Mouse (Mus musculus) midbrain, embryonic 13.5 days (tissue): ENCODE data around the gene Fdx1. TPM values are rescaled to one million over a fixed set of nuclear protein-coding genes. Genes with fewer than 3 reads are reported as not detected.

ENCODE experiments used
- ATAC-seq: fragments of 200-750 bp; cut with Nextera tagmentation; 2 replicates; pipeline ENCODE4 v1.8.0; 2017; ENCODE audit warnings: mild to moderate bottlenecking, moderate TSS enrichment, moderate library complexity
- H3K27ac ChIP-seq: fragments of 300-500 bp; sonication (generic); 2 replicates; pipeline ENCODE4 v1.5.1; 2015; ENCODE audit warnings: inconsistent platforms, mild to moderate bottlenecking, moderate library complexity
- H3K27me3 ChIP-seq: fragments of 300-500 bp; sonication (generic); 2 replicates; pipeline ENCODE4 v1.6.1; 2015; ENCODE audit warnings: mild to moderate bottlenecking, inconsistent platforms
- H3K36me3 ChIP-seq: fragments of 300-500 bp; sonication (generic); 2 replicates; pipeline ENCODE4 v1.6.1; 2015; ENCODE audit warnings: mild to moderate bottlenecking, inconsistent platforms
- H3K4me1 ChIP-seq: fragments of 300-500 bp; sonication (generic); replicated peaks from 2 replicates; pipeline ENCODE4 v1.6.1; 2015; ENCODE audit warnings: inconsistent platforms
- H3K4me2 ChIP-seq: fragments of 300-500 bp; sonication (generic); replicated peaks from 2 replicates; pipeline ENCODE4 v1.6.1; 2015; ENCODE audit warnings: moderate library complexity, mild to moderate bottlenecking, inconsistent platforms
- H3K4me3 ChIP-seq: fragments of 300-500 bp; sonication (generic); replicated peaks from 2 replicates; pipeline ENCODE4 v1.5.1; 2015; ENCODE audit warnings: mild to moderate bottlenecking, inconsistent platforms
- H3K9ac ChIP-seq: fragments of 300-500 bp; sonication (generic); replicated peaks from 2 replicates; pipeline ENCODE4 v1.6.1; 2015; ENCODE audit warnings: mild to moderate bottlenecking, inconsistent platforms
- H3K9me3 ChIP-seq: fragments of 300-500 bp; sonication (generic); 2 replicates; pipeline ENCODE4 v1.6.1; 2016; ENCODE audit warnings: mild to moderate bottlenecking, inconsistent platforms
- WGBS: fragments of 180-500 bp; shearing (Covaris S2); methylation state at CpG from one replicate; pipeline ENCODE4 v1.1.7; 2015; 5-methylcytosine and 5-hydroxymethylcytosine counted together
- polyA plus RNA-seq: library from polyadenylated mRNA; unstranded; fragments of >200 nt; fragmentation: Nextera tagmentation; extraction: Ambion mirVana; gene quantifications from 2 replicates; pipeline ENCODE4 v1.2.1, GENCODE M21; 2015

The Fdx1 gene
- polyA plus RNA-seq, 1 experiment from 2014 or later: 39.1 TPM

- no peak overlapping the region for H3K27ac ChIP-seq
- WGBS: 34% methylated on average over 2 of the region's 2 CpGs
- H3K9me3 ChIP-seq: no peaks in the 10 kb centered on the region
- ATAC-seq: no peak
- no peak overlapping the region for H3K9ac ChIP-seq
- H3K4me2 ChIP-seq: no peak overlapping the region
- no peaks in the 10 kb centered on the region for H3K27me3 ChIP-seq
- peaks cover 4% of the 10 kb centered on the region; the same call in 1 of the 2 replicates for H3K4me1 ChIP-seq
- H3K36me3 ChIP-seq: no peaks in the 10 kb centered on the region
- no peak overlapping the region for H3K4me3 ChIP-seq
Measured at GRCm38 (mm10) chr9:51990828-51991227, 27.5 kb upstream of the Fdx1 start.

- no peaks in the 10 kb centered on the region for H3K36me3 ChIP-seq
- H3K27ac ChIP-seq: no peak overlapping the region
- no peak for ATAC-seq
- H3K9ac ChIP-seq: no peak overlapping the region
- no peaks in the 10 kb centered on the region for H3K27me3 ChIP-seq
- WGBS: 80% methylated on average over 11 of the region's 11 CpGs
- H3K9me3 ChIP-seq: no peaks in the 10 kb centered on the region
- no peak overlapping the region for H3K4me2 ChIP-seq
- no peaks in the 10 kb centered on the region for H3K4me1 ChIP-seq
- H3K4me3 ChIP-seq: no peak overlapping the region
Measured at GRCm38 (mm10) chr9:51985493-51986099, 22.2 kb upstream of the Fdx1 start.

- no peaks in the 10 kb centered on the region for H3K9me3 ChIP-seq
- 89% methylated on average over 1 of the region's 1 CpGs for WGBS
- H3K36me3 ChIP-seq: no peaks in the 10 kb centered on the region
- no peak overlapping the region for H3K9ac ChIP-seq
- no peak overlapping the region for H3K4me3 ChIP-seq
- no peak overlapping the region for H3K4me2 ChIP-seq
- ATAC-seq: no peak
- H3K27ac ChIP-seq: no peak overlapping the region
- H3K27me3 ChIP-seq: no peaks in the 10 kb centered on the region
- H3K4me1 ChIP-seq: no peaks in the 10 kb centered on the region
Measured at GRCm38 (mm10) chr9:51981131-51981530, 17.8 kb upstream of the Fdx1 start.

- WGBS: 96% methylated on average over 6 of the region's 6 CpGs
- ATAC-seq: no peak
- Histone ChIP-seq H3K27me3 (no peaks in the 10 kb centered on the region), H3K9me3 (no peaks in the 10 kb centered on the region), H3K36me3 (no peaks in the 10 kb centered on the region), H3K4me1 (no peaks in the 10 kb centered on the region), H3K4me2 (no peak overlapping the region), H3K9ac (no peak overlapping the region), H3K27ac (no peak overlapping the region), H3K4me3 (no peak overlapping the region)
Measured at GRCm38 (mm10) chr9:51979301-51979700, 15.9 kb upstream of the Fdx1 start.

- Histone ChIP-seq H3K4me2 (no peak overlapping the region), H3K9me3 (no peaks in the 10 kb centered on the region), H3K4me3 (no peak overlapping the region), H3K36me3 (no peaks in the 10 kb centered on the region), H3K27me3 (no peaks in the 10 kb centered on the region), H3K9ac (no peak overlapping the region), H3K27ac (no peak overlapping the region), H3K4me1 (no peaks in the 10 kb centered on the region)
- ATAC-seq: 0 out of 2 replicates have a peak, but pooled peaks have one; percentile 30
- 89% methylated on average over 6 of the region's 6 CpGs for WGBS
Measured at GRCm38 (mm10) chr9:51978545-51979259, 15.3 kb upstream of the Fdx1 start.

- Histone ChIP-seq H3K27me3 (no peaks in the 10 kb centered on the region), H3K36me3 (no peaks in the 10 kb centered on the region), H3K4me2 (no peak overlapping the region), H3K4me1 (no peaks in the 10 kb centered on the region), H3K4me3 (no peak overlapping the region), H3K9me3 (no peaks in the 10 kb centered on the region), H3K9ac (no peak overlapping the region), H3K27ac (no peak overlapping the region)
- peak; percentile 72 for ATAC-seq
- 41% methylated on average over 5 of the region's 5 CpGs for WGBS
Measured at GRCm38 (mm10) chr9:51977439-51978000, 14.2 kb upstream of the Fdx1 start.

- Histone ChIP-seq H3K9ac (no peak overlapping the region), H3K27ac (no peak overlapping the region), H3K4me2 (no peak overlapping the region), H3K4me3 (no peak overlapping the region), H3K36me3 (no peaks in the 10 kb centered on the region), H3K4me1 (no peaks in the 10 kb centered on the region), H3K9me3 (no peaks in the 10 kb centered on the region), H3K27me3 (no peaks in the 10 kb centered on the region)
- 88% methylated on average over 4 of the region's 4 CpGs for WGBS
- no peak for ATAC-seq
Measured at GRCm38 (mm10) chr9:51974871-51975270, 11.5 kb upstream of the Fdx1 start.

DNA sequence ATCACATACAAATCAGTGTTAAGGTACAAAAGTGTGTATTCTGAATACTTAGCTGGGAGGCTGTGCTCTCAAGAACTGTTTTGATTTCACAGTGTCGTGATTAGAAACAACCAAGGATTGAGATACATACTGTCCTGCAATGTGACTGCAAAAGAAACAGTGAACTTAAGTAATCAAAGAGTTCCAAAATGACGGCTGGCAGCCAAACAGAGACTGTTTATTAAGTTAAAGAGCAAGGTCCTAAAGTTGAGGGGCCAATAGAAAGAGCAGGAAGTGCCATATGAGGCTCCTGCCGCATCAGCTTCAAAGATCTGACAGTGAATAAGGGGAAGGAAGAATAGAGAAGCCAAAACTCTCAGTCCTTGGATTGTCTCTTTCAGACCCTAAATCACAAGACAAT is 10.5 kb upstream of the Fdx1 start:
- Histone ChIP-seq H3K27me3 (no peaks in the 10 kb centered on the region), H3K9ac (no peak overlapping the region), H3K27ac (no peak overlapping the region), H3K4me3 (no peak overlapping the region), H3K4me2 (no peak overlapping the region), H3K36me3 (no peaks in the 10 kb centered on the region), H3K9me3 (no peaks in the 10 kb centered on the region), H3K4me1 (no peaks in the 10 kb centered on the region)
- 70% methylated on average over 3 of the region's 3 CpGs for WGBS
- no peak for ATAC-seq

DNA sequence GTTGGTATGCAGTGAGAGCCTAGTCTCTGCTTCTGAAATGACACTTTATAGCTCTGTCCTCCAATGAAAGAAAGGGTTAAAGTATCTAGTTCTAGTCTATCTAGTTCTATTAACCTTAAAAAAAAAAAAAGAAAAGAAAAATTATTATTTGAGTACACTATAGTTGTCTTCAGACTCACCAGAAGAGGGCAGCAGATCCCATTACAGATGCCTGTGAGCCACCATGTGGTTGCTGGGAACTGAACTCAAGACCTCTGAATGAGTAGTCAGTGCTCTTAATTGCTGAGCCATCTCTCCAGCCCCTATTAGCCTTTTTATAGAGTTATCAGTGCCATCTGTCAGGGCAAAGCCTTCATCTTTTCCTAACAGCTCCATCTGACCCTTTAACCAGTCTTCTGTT is 3.0 kb upstream of the Fdx1 start:
- Histone ChIP-seq H3K4me2 (no peak overlapping the region), H3K36me3 (no peaks in the 10 kb centered on the region), H3K4me1 (peaks cover 17% of the 10 kb centered on the region), H3K27ac (no peak overlapping the region), H3K9me3 (0 out of 2 replicates have a peak, but pooled peaks cover 2% of the 10 kb centered on the region), H3K27me3 (peaks cover 13% of the 10 kb centered on the region; the same call in 1 of the 2 replicates), H3K9ac (no peak overlapping the region), H3K4me3 (no peak overlapping the region)
- no peak for ATAC-seq

GRCm38 (mm10) chr9:51964110-51964509 is 754 bp upstream of the Fdx1 start:
- H3K4me1 ChIP-seq: peaks cover 28% of the 10 kb centered on the region
- no peak overlapping the region for H3K4me2 ChIP-seq
- 68% methylated on average over 6 of the region's 6 CpGs for WGBS
- H3K36me3 ChIP-seq: no peaks in the 10 kb centered on the region
- peak overlapping the region; percentile 85; the same call in 1 of the 2 replicates for H3K4me3 ChIP-seq
- H3K9me3 ChIP-seq: 0 out of 2 replicates have a peak, but pooled peaks cover 2% of the 10 kb centered on the region
- peaks cover 13% of the 10 kb centered on the region; the same call in 1 of the 2 replicates for H3K27me3 ChIP-seq
- H3K9ac ChIP-seq: no peak overlapping the region
- ATAC-seq: no peak
- no peak overlapping the region for H3K27ac ChIP-seq

DNA sequence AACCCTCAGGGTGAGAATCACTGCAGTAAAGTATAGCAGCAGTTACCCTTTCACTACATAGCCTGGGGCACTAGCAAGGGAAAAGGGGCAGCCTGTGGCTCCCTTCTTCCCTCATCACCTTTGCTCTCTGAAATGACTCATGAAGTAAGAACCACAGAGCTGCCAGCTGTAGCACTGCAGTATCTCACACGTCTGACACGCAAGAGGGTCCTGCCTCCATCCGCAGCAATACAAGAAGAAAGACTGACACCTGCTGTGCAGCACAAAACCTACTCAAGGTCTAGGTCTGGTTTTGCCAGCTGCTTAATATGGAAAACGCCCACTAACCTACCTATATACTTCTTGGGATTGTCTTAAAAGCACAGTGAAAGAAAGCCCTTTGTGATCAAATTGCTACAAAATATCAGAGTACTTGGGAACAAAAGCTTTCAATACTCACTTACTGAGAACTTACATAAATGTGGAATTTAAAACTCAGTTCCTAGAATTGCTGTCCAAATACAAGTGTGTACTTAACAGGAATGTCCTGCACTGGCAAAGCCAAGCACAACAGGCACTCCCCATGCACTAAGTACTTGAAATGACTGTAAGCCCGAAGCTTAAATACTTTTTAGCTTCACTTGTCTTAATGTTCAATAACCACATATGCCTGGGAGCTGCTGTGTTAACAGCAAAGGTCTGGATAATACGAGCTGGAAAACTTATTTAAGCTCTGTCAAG is 2.0 kb downstream of the Fdx1 start:
- H3K4me3 ChIP-seq: no peak overlapping the region
- 0 out of 2 replicates have a peak, but pooled peaks cover under 1% of the 10 kb centered on the region for H3K9me3 ChIP-seq
- no peaks in the 10 kb centered on the region for H3K36me3 ChIP-seq
- H3K4me1 ChIP-seq: peaks cover 28% of the 10 kb centered on the region
- H3K9ac ChIP-seq: no peak overlapping the region; the same call in 1 of the 2 replicates
- 0 out of 2 replicates have a peak overlapping the region, but pooled peaks have one; percentile 70 for H3K4me2 ChIP-seq
- 53% methylated on average over 6 of the region's 6 CpGs for WGBS
- H3K27me3 ChIP-seq: peaks cover 13% of the 10 kb centered on the region; the same call in 1 of the 2 replicates
- no peak overlapping the region for H3K27ac ChIP-seq
- ATAC-seq: no peak

DNA sequence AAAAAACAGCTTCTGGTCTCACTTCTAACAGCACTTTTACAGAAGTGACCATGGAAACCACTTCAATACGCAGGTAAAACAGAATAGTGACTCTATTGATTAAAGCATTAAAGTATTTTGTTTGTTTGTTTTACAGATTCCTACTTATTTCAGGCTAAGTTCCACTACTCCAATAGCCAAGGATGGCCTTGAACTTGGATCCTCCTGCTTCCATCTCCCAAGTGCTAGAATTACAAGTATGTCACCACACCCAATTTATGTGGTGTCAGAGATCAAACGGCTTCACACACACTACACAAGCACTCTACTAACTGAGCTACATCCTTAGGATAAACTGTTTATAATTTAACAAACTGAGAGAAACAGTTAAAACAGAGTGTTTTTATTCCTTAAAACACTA is 3.0 kb downstream of the Fdx1 start:
- no peak overlapping the region for H3K4me2 ChIP-seq
- 90% methylated on average over 2 of the region's 2 CpGs for WGBS
- no peak overlapping the region for H3K27ac ChIP-seq
- H3K4me1 ChIP-seq: peaks cover 28% of the 10 kb centered on the region
- H3K9me3 ChIP-seq: no peaks in the 10 kb centered on the region
- ATAC-seq: no peak
- no peak overlapping the region for H3K9ac ChIP-seq
- H3K4me3 ChIP-seq: no peak overlapping the region
- peaks cover 8% of the 10 kb centered on the region; the same call in 1 of the 2 replicates for H3K27me3 ChIP-seq
- peaks cover 8% of the 10 kb centered on the region for H3K36me3 ChIP-seq
